Mouse (Mus musculus): ENCODE measurements at regions not wholly inside any gene's neighbourhood (a gene's known extent, or its start where the extent isn't known, plus 50 kb on each side); places are given as distances from the start of the nearest gene placed in this dataset.
A peak's percentile ranks its signal among the peaks of the same experiment; 100 is the strongest.

- peak; percentile 43 for ATAC-seq (ENCODE audit: poor library complexity, severe bottlenecking)
Observed at GRCm38 (mm10) chr8:115626396-115627136, 81.0 kb downstream of the Maf start.

- no peak for ATAC-seq (ENCODE audit: poor library complexity, severe bottlenecking)
Observed at GRCm38 (mm10) chr8:115625072-115625471, 82.5 kb downstream of the Maf start.

- peak; percentile 92 for ATAC-seq (ENCODE audit: poor library complexity, severe bottlenecking)
Observed at GRCm38 (mm10) chr8:115618049-115618760, 89.4 kb downstream of the Maf start.

- ATAC-seq (ENCODE audit: poor library complexity, severe bottlenecking), result no peak
Observed at GRCm38 (mm10) chr8:115616871-115617605, 90.6 kb downstream of the Maf start.

- ATAC-seq (ENCODE audit: poor library complexity, severe bottlenecking), result peak; percentile 28
Observed at GRCm38 (mm10) chr8:115613946-115614584, 93.5 kb downstream of the Maf start.

GRCm38 (mm10) chr8:115612119-115612518, 95.5 kb downstream of the Maf start:
- peak; percentile 87 for ATAC-seq (ENCODE audit: poor library complexity, severe bottlenecking)

- ATAC-seq (ENCODE audit: poor library complexity, severe bottlenecking), result peak; percentile 67
Observed at GRCm38 (mm10) chr8:115599771-115600170, 107.8 kb downstream of the Maf start.

- ATAC-seq (ENCODE audit: poor library complexity, severe bottlenecking), result peak; percentile 51; the same call in 1 of the 2 replicates
Observed at GRCm38 (mm10) chr8:115597226-115597953, 110.2 kb downstream of the Maf start.

GRCm38 (mm10) chr8:115589721-115590120, 117.9 kb downstream of the Maf start:
- ATAC-seq (ENCODE audit: poor library complexity, severe bottlenecking), result no peak

GRCm38 (mm10) chr8:115589076-115589475, 118.5 kb downstream of the Maf start:
- ATAC-seq (ENCODE audit: poor library complexity, severe bottlenecking), result no peak

GRCm38 (mm10) chr8:115584311-115584907, 123.2 kb downstream of the Maf start:
- no peak for ATAC-seq (ENCODE audit: poor library complexity, severe bottlenecking)

- ATAC-seq (ENCODE audit: poor library complexity, severe bottlenecking), result no peak
Observed at GRCm38 (mm10) chr8:115583221-115583620, 124.4 kb downstream of the Maf start.

GRCm38 (mm10) chr8:115581940-115582517, 125.6 kb downstream of the Maf start:
- peak; percentile 67 for ATAC-seq (ENCODE audit: poor library complexity, severe bottlenecking)

GRCm38 (mm10) chr8:115568394-115568793, 139.2 kb downstream of the Maf start:
- peak; percentile 84 for ATAC-seq (ENCODE audit: poor library complexity, severe bottlenecking)

- ATAC-seq (ENCODE audit: poor library complexity, severe bottlenecking), result no peak
Observed at GRCm38 (mm10) chr8:115565768-115566167, 141.8 kb downstream of the Maf start.

- no peak for ATAC-seq (ENCODE audit: poor library complexity, severe bottlenecking)
Observed at GRCm38 (mm10) chr8:115562362-115562761, 145.2 kb downstream of the Maf start.

GRCm38 (mm10) chr8:115560985-115561916, 146.3 kb downstream of the Maf start:
- ATAC-seq (ENCODE audit: poor library complexity, severe bottlenecking), result no peak

GRCm38 (mm10) chr8:115555452-115555851, 152.1 kb downstream of the Maf start:
- ATAC-seq (ENCODE audit: poor library complexity, severe bottlenecking), result peak; percentile 93

Measured in megakaryocyte, adult 5-6 weeks (primary cell).